Mouse (Mus musculus) liver, embryonic 15.5 days (tissue): ENCODE measurements around the gene Arhgef12. TPM values are rescaled to one million over a fixed set of nuclear protein-coding genes. Genes with fewer than 3 reads are reported as not detected.

Experiments
- ATAC-seq: fragments of 200-750 bp; cut with Nextera tagmentation; 2 replicates; pipeline ENCODE4 v1.8.0; 2017; ENCODE audit warnings: moderate number of reproducible peaks, mild to moderate bottlenecking, moderate library complexity; ENCODE audit not compliant: insufficient read depth
- H3K27ac ChIP-seq: fragments of 300-500 bp; sonication (generic); replicated peaks from 2 replicates; pipeline ENCODE4 v1.5.1; 2015; ENCODE audit warnings: mild to moderate bottlenecking, inconsistent platforms
- H3K27me3 ChIP-seq: fragments of 300-500 bp; sonication (generic); 2 replicates; pipeline ENCODE4 v1.6.1; 2015; ENCODE audit warnings: mild to moderate bottlenecking, inconsistent platforms
- H3K36me3 ChIP-seq: fragments of 300-500 bp; sonication (generic); replicated peaks from 2 replicates; pipeline ENCODE4 v1.6.1; 2015; ENCODE audit warnings: moderate library complexity, mild to moderate bottlenecking, inconsistent platforms
- H3K4me1 ChIP-seq: fragments of 300-500 bp; sonication (generic); replicated peaks from 2 replicates; pipeline ENCODE4 v1.6.1; 2015; ENCODE audit warnings: inconsistent platforms
- H3K4me2 ChIP-seq: fragments of 300-500 bp; sonication (generic); 2 replicates; pipeline ENCODE4 v1.6.1; 2015; ENCODE audit warnings: moderate library complexity, mild to moderate bottlenecking, inconsistent platforms
- H3K4me3 ChIP-seq: fragments of 300-500 bp; sonication (generic); replicated peaks from 2 replicates; pipeline ENCODE4 v1.5.1; 2015; ENCODE audit warnings: mild to moderate bottlenecking, inconsistent platforms
- H3K9ac ChIP-seq: fragments of 300-500 bp; sonication (generic); 2 replicates; pipeline ENCODE4 v1.6.1; 2015; ENCODE audit warnings: moderate library complexity, mild to moderate bottlenecking, inconsistent platforms
- H3K9me3 ChIP-seq: fragments of 300-500 bp; sonication (generic); replicated peaks from 2 replicates; pipeline ENCODE4 v1.6.1; 2016; ENCODE audit warnings: inconsistent platforms
- WGBS: fragments of 180-500 bp; shearing (Covaris S2); methylation state at CpG from one replicate; pipeline ENCODE4 v1.1.7; 2015; ENCODE audit warnings: mixed read lengths; ENCODE audit not compliant: insufficient replicate concordance; 5-methylcytosine and 5-hydroxymethylcytosine counted together
- polyA plus RNA-seq: library from polyadenylated mRNA; unstranded; fragments of >200 nt; fragmentation: Nextera tagmentation; extraction: Ambion mirVana; gene quantifications from 2 replicates; pipeline ENCODE4 v1.2.1, GENCODE M21; 2015

Gene Arhgef12
- polyA plus RNA-seq, 1 experiment from 2014 or later, result 6.1 TPM

DNA sequence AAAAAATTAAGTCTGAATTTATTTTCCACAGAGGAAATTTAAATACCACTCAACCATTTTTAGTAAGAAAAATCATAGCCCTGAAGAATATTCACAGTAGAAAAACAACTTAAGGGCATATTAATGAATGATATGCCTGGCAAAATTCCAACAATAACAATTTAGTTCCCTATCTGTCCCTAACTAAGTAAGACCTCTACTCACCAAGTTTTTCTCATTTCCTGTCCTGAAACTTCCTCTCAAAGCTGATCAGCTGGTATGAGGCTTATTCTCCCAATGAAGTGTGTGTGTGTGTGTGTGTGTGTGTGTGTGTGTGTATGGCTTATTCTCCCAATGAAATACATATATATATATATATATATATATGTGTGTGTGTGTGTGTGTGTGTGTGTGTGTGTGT is 72.8 kb downstream of the Arhgef12 start:
- Histone ChIP-seq H3K9ac (no peak overlapping the region), H3K4me2 (no peak overlapping the region), H3K4me1 (no peaks in the 10 kb centered on the region), H3K27me3 (no peaks in the 10 kb centered on the region; the same call in 1 of the 2 replicates), H3K9me3 (no peaks in the 10 kb centered on the region), H3K27ac (no peak overlapping the region), H3K36me3 (0 out of 2 replicates have a peak, but pooled peaks cover 4% of the 10 kb centered on the region), H3K4me3 (no peak overlapping the region)
- no peak for ATAC-seq

DNA sequence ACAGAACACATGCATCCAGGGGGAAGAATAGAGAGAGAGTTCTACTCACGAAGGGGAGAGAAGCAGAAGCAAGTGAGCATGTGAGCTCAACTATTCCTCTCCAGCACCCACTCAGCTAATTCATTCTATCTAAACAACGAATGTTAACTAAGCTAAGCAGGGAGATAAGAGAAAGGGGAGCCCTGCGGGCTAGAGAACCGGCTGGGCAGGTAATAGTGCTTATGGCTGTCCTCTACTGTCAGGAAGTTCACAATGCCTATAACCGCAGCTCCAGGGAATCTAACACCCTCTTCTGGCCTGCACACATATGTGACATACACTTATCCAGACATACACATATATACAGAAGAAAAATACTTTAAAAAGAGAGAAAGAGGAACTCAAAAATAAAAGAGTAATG is 79.3 kb downstream of the Arhgef12 start:
- H3K36me3 ChIP-seq, result peaks cover 12% of the 10 kb centered on the region
- H3K4me2 ChIP-seq, result no peak overlapping the region
- no peaks in the 10 kb centered on the region for H3K27me3 ChIP-seq
- WGBS, result 54% methylated on average over 5 of the region's 5 CpGs
- ATAC-seq, result no peak
- no peaks in the 10 kb centered on the region for H3K9me3 ChIP-seq
- H3K9ac ChIP-seq, result no peak overlapping the region
- no peak overlapping the region for H3K4me3 ChIP-seq
- no peaks in the 10 kb centered on the region for H3K4me1 ChIP-seq
- H3K27ac ChIP-seq, result no peak overlapping the region

DNA sequence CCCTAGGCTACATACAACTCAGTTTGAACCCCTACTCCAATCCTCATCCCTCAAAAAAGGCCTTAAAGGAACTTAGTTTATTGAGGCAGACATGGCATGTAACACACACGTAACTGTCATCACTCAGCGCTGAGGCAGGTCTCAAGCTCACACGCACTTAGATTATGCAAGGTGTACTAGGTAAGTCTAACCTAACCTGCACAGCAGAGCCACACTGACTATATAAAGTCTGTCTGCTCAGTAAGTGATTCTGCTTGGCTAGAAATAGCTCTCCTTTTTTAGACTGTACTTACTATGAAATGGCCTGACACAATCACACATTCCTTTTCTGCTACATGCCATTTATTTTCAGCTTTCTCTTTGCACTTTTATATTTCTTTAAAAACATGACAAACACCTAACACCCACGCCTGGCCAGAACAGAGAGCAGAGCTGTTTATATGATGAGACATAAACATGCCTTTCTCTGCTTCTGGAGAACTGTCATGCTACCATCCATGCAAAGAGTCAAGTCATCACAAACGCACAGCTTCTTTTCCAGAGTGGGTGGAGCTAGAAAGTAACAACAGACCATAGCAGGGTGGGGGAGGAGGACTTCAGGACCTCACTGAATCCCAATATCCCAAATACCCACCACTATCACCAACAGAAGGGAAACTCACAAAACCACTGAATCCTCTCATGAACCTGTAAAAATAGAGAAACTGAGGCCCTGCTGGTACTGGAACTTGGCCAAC is 85.4 kb downstream of the Arhgef12 start:
- Histone ChIP-seq H3K36me3 (peaks cover 29% of the 10 kb centered on the region), H3K27me3 (no peaks in the 10 kb centered on the region), H3K4me1 (no peaks in the 10 kb centered on the region; the same call in 1 of the 2 replicates), H3K9me3 (no peaks in the 10 kb centered on the region), H3K4me2 (no peak overlapping the region), H3K9ac (no peak overlapping the region), H3K4me3 (no peak overlapping the region), H3K27ac (no peak overlapping the region)
- ATAC-seq, result no peak
- WGBS, result 74% methylated on average over 5 of the region's 5 CpGs

DNA sequence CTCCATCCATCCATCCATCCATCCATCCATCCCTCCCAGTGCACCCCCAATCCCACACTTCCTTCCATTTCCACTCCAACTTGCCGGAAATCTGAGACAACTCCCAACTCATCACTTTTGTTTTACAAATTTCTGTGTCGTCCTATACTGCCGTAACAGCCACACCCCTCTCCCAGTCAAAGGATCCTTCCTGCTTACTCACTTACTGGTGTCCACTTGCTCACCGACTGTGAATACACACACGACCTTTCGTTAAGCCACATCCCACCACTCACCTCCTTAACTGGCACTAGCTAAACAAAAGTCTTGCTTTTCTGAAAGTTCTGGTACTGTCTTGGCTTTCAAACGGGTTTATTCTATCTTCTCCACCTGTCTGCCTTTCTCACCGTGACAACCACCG is 87.4 kb downstream of the Arhgef12 start:
- H3K36me3 ChIP-seq, result peaks cover 36% of the 10 kb centered on the region
- no peaks in the 10 kb centered on the region; the same call in 1 of the 2 replicates for H3K4me1 ChIP-seq
- no peak overlapping the region for H3K27ac ChIP-seq
- H3K27me3 ChIP-seq, result no peaks in the 10 kb centered on the region
- H3K9ac ChIP-seq, result no peak overlapping the region
- 83% methylated on average over 9 of the region's 9 CpGs for WGBS
- H3K4me3 ChIP-seq, result no peak overlapping the region
- ATAC-seq, result no peak
- no peak overlapping the region for H3K4me2 ChIP-seq
- no peaks in the 10 kb centered on the region for H3K9me3 ChIP-seq

DNA sequence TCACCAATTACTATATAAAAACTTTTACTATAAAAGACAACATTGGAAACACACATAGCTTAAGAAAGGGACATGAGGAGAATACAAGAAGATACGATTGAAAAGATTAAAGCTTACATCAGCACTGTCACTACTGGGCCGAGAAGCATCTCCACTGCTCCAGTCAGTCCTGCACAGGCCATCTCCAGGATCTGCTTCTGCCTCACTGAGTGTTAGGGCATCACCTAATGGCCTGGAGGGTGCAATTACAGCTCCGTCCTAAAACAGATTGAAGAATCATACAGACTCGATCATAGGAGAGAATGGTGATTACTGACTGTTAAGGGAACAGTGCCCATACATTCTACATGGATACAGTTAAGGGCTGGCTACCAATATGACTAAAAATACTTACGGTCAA is 91.3 kb downstream of the Arhgef12 start:
- no peaks in the 10 kb centered on the region for H3K27me3 ChIP-seq
- H3K9me3 ChIP-seq, result no peaks in the 10 kb centered on the region
- H3K4me1 ChIP-seq, result no peaks in the 10 kb centered on the region; the same call in 1 of the 2 replicates
- no peak overlapping the region for H3K27ac ChIP-seq
- H3K36me3 ChIP-seq, result peaks cover 57% of the 10 kb centered on the region
- H3K4me2 ChIP-seq, result no peak overlapping the region
- no peak overlapping the region for H3K9ac ChIP-seq
- WGBS, result 74% methylated on average over 5 of the region's 5 CpGs
- no peak overlapping the region for H3K4me3 ChIP-seq
- no peak for ATAC-seq

DNA sequence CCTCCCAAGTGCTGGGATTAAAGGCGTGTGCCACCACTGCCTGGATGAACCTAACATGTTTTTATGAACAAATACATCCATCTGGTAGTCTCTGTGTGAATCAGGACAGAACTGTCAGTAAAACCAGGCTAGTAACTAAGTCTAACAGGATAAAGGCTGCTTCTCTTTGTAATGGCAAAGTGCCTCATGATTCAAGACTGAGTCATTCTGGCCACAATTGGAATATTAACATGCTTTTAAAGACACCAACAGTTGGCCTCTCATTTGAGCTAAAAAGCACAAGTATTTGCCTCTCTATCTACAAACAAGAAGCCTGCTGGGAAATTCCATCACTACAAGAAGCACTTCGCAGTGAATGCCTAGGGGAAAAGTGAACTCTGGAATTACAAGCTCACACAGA is 91.7 kb downstream of the Arhgef12 start:
- no peaks in the 10 kb centered on the region for H3K9me3 ChIP-seq
- H3K4me1 ChIP-seq, result no peaks in the 10 kb centered on the region; the same call in 1 of the 2 replicates
- H3K4me3 ChIP-seq, result no peak overlapping the region
- H3K27me3 ChIP-seq, result no peaks in the 10 kb centered on the region
- WGBS, result 75% methylated on average over 2 of the region's 2 CpGs
- peaks cover 54% of the 10 kb centered on the region for H3K36me3 ChIP-seq
- no peak overlapping the region for H3K4me2 ChIP-seq
- no peak for ATAC-seq
- H3K27ac ChIP-seq, result no peak overlapping the region
- H3K9ac ChIP-seq, result no peak overlapping the region

DNA sequence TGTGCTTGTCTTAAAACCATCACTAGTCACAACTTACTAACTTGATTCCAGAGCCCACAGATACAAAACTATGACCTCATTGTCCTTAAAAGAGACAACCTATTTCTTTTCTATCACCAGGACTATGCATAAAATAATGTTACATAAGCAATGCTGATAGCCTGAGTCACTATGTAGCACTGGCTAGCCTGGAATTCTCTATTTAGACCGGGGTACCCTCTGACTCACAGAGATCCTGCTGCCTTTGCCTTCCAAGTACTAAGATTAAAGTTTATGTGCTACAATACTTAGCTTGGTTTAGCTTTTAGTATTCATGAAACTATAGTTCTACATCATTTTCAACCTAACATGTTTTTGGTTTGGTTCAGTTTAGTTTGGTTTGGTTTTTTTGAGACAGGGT is 92.2 kb downstream of the Arhgef12 start:
- Histone ChIP-seq H3K27me3 (no peaks in the 10 kb centered on the region), H3K27ac (no peak overlapping the region), H3K4me2 (no peak overlapping the region), H3K9ac (no peak overlapping the region), H3K4me1 (no peaks in the 10 kb centered on the region; the same call in 1 of the 2 replicates), H3K9me3 (no peaks in the 10 kb centered on the region), H3K4me3 (no peak overlapping the region), H3K36me3 (peaks cover 58% of the 10 kb centered on the region)
- ATAC-seq, result no peak
- WGBS, result 82% methylated on average over 1 of the region's 1 CpGs

DNA sequence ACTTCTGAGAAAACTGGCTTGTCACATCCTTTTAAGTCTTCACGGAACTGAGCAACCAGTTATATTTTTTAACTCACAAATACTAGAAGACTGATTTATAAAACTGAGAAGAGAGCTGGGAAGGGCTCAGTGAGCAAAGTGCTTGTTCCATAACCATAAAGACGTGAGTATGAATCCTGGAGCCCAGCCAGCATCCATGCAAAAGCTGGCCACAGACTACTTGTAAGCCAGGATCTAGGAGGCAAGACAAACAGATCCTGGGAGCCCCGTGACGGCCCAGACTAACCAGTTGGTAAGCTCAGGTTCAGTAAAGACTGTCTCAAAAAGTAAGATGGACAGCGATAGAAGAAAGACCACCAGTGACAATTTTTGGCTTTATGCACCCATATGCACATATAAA is 94.5 kb downstream of the Arhgef12 start:
- Histone ChIP-seq H3K4me2 (no peak overlapping the region), H3K4me1 (no peaks in the 10 kb centered on the region), H3K9ac (no peak overlapping the region), H3K27me3 (no peaks in the 10 kb centered on the region), H3K9me3 (no peaks in the 10 kb centered on the region), H3K36me3 (peaks cover 63% of the 10 kb centered on the region), H3K27ac (no peak overlapping the region), H3K4me3 (no peak overlapping the region)
- 77% methylated on average over 5 of the region's 5 CpGs for WGBS
- no peak for ATAC-seq

DNA sequence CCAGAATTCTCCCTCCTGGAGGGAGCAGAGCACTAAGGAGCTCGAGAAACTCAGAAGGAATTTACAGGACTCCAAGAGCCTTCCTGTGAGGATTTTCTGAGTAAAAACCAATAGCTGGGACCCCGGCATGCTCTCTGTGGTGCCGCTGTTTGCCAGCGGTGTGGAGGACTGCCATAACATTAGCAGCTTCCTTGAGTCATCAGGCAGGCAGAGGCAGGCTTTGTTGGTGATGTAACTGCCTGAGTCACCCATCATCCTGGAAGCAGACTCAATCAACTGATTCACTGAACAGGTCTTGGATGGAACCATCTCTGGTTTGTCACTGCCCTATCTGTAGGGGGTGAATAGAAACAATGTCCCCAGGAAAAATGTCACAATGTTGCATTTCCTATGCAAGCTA is 96.0 kb downstream of the Arhgef12 start:
- no peak for ATAC-seq
- no peaks in the 10 kb centered on the region for H3K9me3 ChIP-seq
- H3K36me3 ChIP-seq, result peaks cover 63% of the 10 kb centered on the region
- H3K4me2 ChIP-seq, result no peak overlapping the region
- H3K9ac ChIP-seq, result no peak overlapping the region
- no peak overlapping the region for H3K27ac ChIP-seq
- H3K4me3 ChIP-seq, result no peak overlapping the region
- H3K4me1 ChIP-seq, result no peaks in the 10 kb centered on the region
- H3K27me3 ChIP-seq, result no peaks in the 10 kb centered on the region
- WGBS, result 46% methylated on average over 4 of the region's 4 CpGs

DNA sequence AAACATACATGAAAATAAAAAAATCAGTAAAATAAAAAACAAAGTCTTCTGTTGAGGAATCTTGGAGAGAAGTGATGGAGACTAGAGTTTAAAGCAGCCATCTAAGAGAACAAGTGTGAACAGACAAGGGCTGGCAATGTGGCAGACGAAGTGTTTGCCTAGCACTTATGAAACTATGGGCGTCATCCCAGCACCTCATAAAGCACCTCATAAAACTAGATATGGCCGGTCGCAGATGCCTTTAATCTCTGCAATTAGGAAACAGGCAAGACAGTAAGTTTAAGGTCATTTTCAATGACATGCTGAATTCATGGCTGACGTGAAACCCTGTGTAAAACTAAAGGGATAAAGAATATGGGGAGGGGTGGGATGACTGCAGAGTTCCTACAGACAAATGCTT is 103.2 kb downstream of the Arhgef12 start:
- Histone ChIP-seq H3K4me2 (no peak overlapping the region), H3K4me1 (no peaks in the 10 kb centered on the region), H3K9me3 (no peaks in the 10 kb centered on the region), H3K27me3 (no peaks in the 10 kb centered on the region), H3K36me3 (peaks cover 78% of the 10 kb centered on the region), H3K9ac (no peak overlapping the region), H3K27ac (no peak overlapping the region), H3K4me3 (no peak overlapping the region)
- 83% methylated on average over 5 of the region's 5 CpGs for WGBS
- no peak for ATAC-seq

DNA sequence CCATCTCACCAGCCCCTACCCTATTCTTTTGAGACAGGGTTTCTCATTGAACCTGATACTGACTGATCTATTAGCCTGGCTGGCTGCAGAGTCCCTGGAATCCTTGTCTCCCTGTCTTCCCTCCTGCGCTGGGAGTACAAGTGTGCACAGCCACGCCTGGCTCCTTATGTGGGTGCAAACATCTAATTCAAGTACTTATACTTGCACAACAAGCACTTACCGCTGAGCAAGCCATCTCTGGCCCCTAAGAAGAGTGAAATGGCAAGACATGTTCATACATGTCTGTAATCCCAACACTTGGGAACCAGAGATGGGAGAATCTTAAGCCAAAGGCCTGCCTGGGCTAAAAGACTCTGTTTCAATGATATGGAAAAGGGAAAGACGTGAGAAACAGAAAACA is 104.0 kb downstream of the Arhgef12 start:
- Histone ChIP-seq H3K27me3 (no peaks in the 10 kb centered on the region), H3K9me3 (no peaks in the 10 kb centered on the region), H3K27ac (no peak overlapping the region), H3K4me1 (no peaks in the 10 kb centered on the region), H3K9ac (no peak overlapping the region), H3K36me3 (peaks cover 86% of the 10 kb centered on the region), H3K4me3 (no peak overlapping the region), H3K4me2 (no peak overlapping the region)
- no peak for ATAC-seq
- WGBS, result 76% methylated on average over 4 of the region's 4 CpGs
